Mouse (Mus musculus) embryo, embryonic 9.5 days (tissue): ENCODE measurements around the gene Pcp4.

Source experiments
- DNase-seq: peaks from one replicate; pipeline ENCODE4 v3.0.0-alpha.2; 2017; ENCODE audit errors: extremely low spot score

The Pcp4 gene

GRCm38 (mm10) chr16:96488038-96488437 lies 20.6 kb downstream of the Pcp4 start:
- no peak for DNase-seq

- no peak for DNase-seq
These were observed 24.1 kb downstream of the Pcp4 start for GRCm38 (mm10) chr16:96491530-96491929.

GRCm38 (mm10) chr16:96494079-96494478 lies 26.7 kb downstream of the Pcp4 start:
- no peak for DNase-seq

- DNase-seq = no peak
These were observed 31.5 kb downstream of the Pcp4 start for GRCm38 (mm10) chr16:96498951-96499350.

- no peak for DNase-seq
These were observed 33.8 kb downstream of the Pcp4 start for GRCm38 (mm10) chr16:96501241-96501640.

GRCm38 (mm10) chr16:96502586-96502985 lies 35.2 kb downstream of the Pcp4 start:
- no peak for DNase-seq

GRCm38 (mm10) chr16:96514466-96514865 lies 47.1 kb downstream of the Pcp4 start:
- no peak for DNase-seq

GRCm38 (mm10) chr16:96527476-96527875 lies 60.1 kb downstream of the Pcp4 start:
- DNase-seq = no peak

- no peak for DNase-seq
These were observed 61.1 kb downstream of the Pcp4 start for GRCm38 (mm10) chr16:96528471-96528870.

- no peak for DNase-seq
These were observed 62.6 kb downstream of the Pcp4 start for GRCm38 (mm10) chr16:96529896-96530568.

GRCm38 (mm10) chr16:96530569-96530898 lies 63.1 kb downstream of the Pcp4 start:
- no peak for DNase-seq

GRCm38 (mm10) chr16:96531029-96531428 lies 63.6 kb downstream of the Pcp4 start:
- DNase-seq = no peak

- DNase-seq = no peak
These were observed 66.3 kb downstream of the Pcp4 start for GRCm38 (mm10) chr16:96533710-96534109.

GRCm38 (mm10) chr16:96535271-96535670 lies 67.9 kb downstream of the Pcp4 start:
- DNase-seq = no peak

- no peak for DNase-seq
These were observed 69.0 kb downstream of the Pcp4 start for GRCm38 (mm10) chr16:96536426-96536825.

GRCm38 (mm10) chr16:96539091-96539490 lies 71.7 kb downstream of the Pcp4 start:
- DNase-seq = no peak

GRCm38 (mm10) chr16:96541056-96541455 lies 73.7 kb downstream of the Pcp4 start:
- DNase-seq = no peak

- no peak for DNase-seq
These were observed 85.3 kb downstream of the Pcp4 start for GRCm38 (mm10) chr16:96552680-96553079.

GRCm38 (mm10) chr16:96555412-96555811 lies 88.0 kb downstream of the Pcp4 start:
- no peak for DNase-seq

- no peak for DNase-seq
These were observed 89.2 kb downstream of the Pcp4 start for GRCm38 (mm10) chr16:96556621-96557020.

GRCm38 (mm10) chr16:96558341-96558740 lies 90.9 kb downstream of the Pcp4 start:
- DNase-seq = no peak

- no peak for DNase-seq
These were observed 92.4 kb downstream of the Pcp4 start for GRCm38 (mm10) chr16:96559796-96560195.

GRCm38 (mm10) chr16:96563350-96564257 lies 96.2 kb downstream of the Pcp4 start:
- no peak for DNase-seq
